Mouse (Mus musculus) embryonic fibroblast, embryonic 13.5 days (primary cell): ENCODE measurements around the gene Plekho1. TPM values are rescaled to one million over a fixed set of nuclear protein-coding genes. Genes with fewer than 3 reads are reported as not detected.

Experiments
- H3K27ac ChIP-seq: 2 replicates; pipeline ENCODE4 v1.5.1; 2012; ENCODE audit warnings: low read length, control low read depth, inconsistent platforms; ENCODE audit not compliant: insufficient read depth
- H3K4me1 ChIP-seq: 2 replicates; pipeline ENCODE4 v1.6.1; 2011; ENCODE audit warnings: low read length; ENCODE audit not compliant: control insufficient read depth, insufficient read depth
- H3K4me3 ChIP-seq: 2 replicates; pipeline ENCODE4 v1.5.1; 2011; ENCODE audit warnings: mild to moderate bottlenecking, control low read depth, low read length; ENCODE audit not compliant: insufficient read depth
- CTCF ChIP-seq: IDR thresholded peaks from 2 replicates; pipeline ENCODE4 v1.5.1; 2011; ENCODE audit warnings: mild to moderate bottlenecking, control low read depth, low read length, moderate library complexity, borderline replicate concordance; ENCODE audit not compliant: insufficient read depth
- POLR2A ChIP-seq: IDR thresholded peaks from 2 replicates; pipeline ENCODE4 v1.6.1; 2011; ENCODE audit warnings: low read depth, mild to moderate bottlenecking, control low read depth, low read length, moderate library complexity
- polyA plus RNA-seq: library from polyadenylated mRNA; stranded (reverse); fragments of >200 nt; gene quantifications from 2 replicates; pipeline ENCODE4 v1.2.4, GENCODE M21; 2011; ENCODE audit warnings: low read depth; ENCODE audit not compliant: missing spikeins, insufficient read length

Plekho1 gene
- polyA plus RNA-seq, 1 experiment, result 53.5 TPM

GRCm38 (mm10) chr3:95994381-95994846 is 1.4 kb downstream of the Plekho1 start:
- Histone ChIP-seq H3K4me3 (peak overlapping the region; percentile 96), H3K4me1 (peaks cover 14% of the 10 kb centered on the region), H3K27ac (peak overlapping the region; percentile 73)
- TF ChIP-seq POLR2A (no peak), CTCF (no peak)

DNA sequence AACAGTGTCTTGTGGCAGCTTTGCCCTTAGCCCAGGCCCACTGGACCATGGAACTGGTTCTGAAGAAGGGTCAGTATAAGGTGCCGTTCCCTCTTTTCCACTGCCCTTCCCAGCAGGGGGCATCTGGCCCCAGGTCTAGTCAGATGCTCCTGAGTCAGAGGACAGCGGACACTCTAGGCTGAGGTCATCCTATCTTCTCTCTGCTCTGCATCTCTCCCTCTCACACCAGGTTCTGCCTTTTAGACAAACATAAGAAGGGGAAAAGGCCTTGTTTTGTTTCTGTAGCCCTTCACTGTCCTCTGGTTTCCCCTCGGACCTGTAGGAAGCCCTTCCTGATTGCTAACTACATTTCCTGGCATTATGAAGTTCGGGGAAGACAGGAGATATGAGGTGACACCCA is 1.9 kb downstream of the Plekho1 start:
- Histone ChIP-seq H3K27ac (no peak overlapping the region; the same call in 1 of the 2 replicates), H3K4me1 (peaks cover 14% of the 10 kb centered on the region), H3K4me3 (peak overlapping the region; percentile 96)
- TF ChIP-seq CTCF, result no peak
- peak; percentile 14; the same call in 1 of the 2 replicates for TF ChIP-seq POLR2A

DNA sequence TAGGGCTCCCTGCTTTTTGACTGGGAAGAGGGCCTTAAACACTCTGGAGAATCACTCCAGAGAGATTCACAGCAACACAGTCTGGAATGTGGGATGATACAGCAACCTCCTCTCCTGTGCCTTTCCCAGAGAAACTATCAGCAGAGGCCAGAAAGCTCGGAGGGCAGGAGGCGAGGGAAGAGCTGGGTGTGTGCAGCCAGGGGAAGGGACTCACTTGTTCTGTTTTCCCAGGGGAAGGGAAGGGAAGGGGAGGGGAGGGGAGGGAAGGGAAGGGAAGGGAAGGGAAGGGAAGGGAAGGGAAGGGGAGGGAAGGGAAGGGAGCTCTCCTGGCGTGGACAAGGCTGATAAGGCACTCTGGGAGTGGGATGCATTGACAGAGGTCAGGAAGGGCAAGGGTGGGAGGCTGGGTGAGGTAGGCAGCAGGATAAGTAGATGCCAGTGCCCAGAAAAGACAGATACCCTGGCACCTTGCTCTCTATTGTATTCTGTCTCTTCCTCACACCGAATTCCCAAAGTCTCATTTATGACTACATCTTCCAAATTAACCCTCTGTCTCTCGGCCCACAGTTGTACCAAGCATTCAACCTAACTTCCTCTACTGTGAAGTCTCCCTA is 2.7 kb downstream of the Plekho1 start:
- Histone ChIP-seq H3K27ac (no peak overlapping the region), H3K4me3 (peak overlapping the region; percentile 96; the same call in 1 of the 2 replicates), H3K4me1 (peaks cover 14% of the 10 kb centered on the region)
- TF ChIP-seq CTCF (no peak), POLR2A (no peak)

- peaks cover 16% of the 10 kb centered on the region for H3K4me1 ChIP-seq
- peak overlapping the region; percentile 46; the same call in 1 of the 2 replicates for H3K27ac ChIP-seq
- no peak overlapping the region for H3K4me3 ChIP-seq
- TF ChIP-seq CTCF (no peak), POLR2A (no peak)
Measured at GRCm38 (mm10) chr3:95990413-95990941, 5.3 kb downstream of the Plekho1 start.

DNA sequence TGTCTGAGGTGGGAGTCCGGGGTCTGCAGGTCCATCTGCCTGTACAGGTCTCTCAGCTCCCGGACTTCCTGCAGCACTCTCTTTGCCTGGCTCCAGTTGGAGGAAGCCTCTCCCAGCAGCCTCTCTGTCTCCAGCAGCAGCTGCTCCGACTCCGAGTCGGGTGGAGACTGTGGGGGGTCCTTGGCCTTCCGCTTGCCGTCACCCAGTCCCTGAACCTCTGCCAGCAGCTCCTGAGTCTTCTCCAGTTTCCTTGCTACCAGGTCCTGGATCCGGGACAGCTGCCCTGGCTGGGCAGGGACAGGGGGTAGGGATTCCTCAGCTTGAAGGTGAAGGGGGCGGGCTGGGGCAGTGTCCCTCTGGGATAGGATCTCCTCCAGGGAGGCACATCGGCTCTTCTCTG is 6.8 kb downstream of the Plekho1 start:
- TF ChIP-seq CTCF (no peak), POLR2A (no peak)
- H3K4me3 ChIP-seq, result no peak overlapping the region
- no peak overlapping the region for H3K27ac ChIP-seq
- peaks cover 19% of the 10 kb centered on the region for H3K4me1 ChIP-seq

DNA sequence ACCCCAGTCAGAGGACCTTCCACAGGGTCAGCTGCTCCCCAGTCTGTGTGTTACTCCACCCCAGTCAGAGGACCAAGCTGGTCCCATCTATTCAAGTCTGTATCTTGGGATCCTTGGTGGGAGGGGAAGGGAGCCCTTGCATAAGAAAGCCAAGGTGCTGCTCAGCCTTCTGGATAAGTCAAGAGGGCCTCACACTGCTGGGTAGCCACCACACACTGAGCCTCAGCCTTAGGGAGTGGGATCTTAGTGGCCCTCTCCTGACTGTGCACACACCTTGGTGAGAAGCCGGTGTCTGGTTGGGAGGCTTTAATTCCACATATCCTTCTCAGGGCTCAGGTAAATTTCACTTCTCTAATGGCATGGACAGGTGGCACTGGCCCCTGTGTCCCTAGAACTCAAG is 7.7 kb downstream of the Plekho1 start:
- Histone ChIP-seq H3K27ac (no peak overlapping the region), H3K4me3 (no peak overlapping the region), H3K4me1 (peaks cover 16% of the 10 kb centered on the region)
- TF ChIP-seq CTCF (no peak), POLR2A (no peak)

DNA sequence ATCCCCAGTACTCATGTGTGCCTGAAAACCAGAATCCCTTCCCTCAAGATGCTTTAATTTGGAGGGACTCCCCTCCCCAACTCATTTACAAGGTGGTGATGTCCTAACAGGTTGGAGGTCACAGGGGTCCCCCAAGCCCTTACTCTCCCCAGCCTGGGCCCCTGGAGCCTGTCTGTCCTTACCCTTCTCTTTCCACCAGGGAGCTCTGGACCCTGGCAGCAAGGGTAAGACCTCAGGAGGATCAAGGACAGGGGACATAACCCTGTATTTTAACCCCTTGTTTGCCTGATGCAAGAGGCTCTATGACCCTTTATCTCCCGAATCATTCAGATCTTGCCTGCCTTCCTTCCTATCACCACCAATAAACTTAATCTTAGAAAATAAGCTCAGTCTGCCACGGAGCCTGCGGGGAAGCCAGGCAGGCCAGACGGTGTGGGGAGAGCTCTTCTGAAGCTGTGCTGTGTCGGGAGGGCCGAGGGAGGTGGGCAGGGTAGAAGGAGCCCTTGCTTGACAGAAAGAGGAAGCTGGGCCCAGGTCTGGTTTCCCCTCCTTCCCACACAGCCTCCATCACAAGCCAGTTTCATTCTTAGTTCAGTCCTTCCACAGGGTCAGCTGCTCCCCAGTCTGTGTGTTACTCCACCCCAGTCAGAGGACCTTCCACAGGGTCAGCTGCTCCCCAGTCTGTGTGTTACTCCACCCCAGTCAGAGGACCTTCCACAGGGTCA is 8.3 kb downstream of the Plekho1 start:
- TF ChIP-seq POLR2A (no peak), CTCF (no peak)
- no peak overlapping the region for H3K27ac ChIP-seq
- H3K4me3 ChIP-seq, result no peak overlapping the region
- peaks cover 16% of the 10 kb centered on the region for H3K4me1 ChIP-seq

DNA sequence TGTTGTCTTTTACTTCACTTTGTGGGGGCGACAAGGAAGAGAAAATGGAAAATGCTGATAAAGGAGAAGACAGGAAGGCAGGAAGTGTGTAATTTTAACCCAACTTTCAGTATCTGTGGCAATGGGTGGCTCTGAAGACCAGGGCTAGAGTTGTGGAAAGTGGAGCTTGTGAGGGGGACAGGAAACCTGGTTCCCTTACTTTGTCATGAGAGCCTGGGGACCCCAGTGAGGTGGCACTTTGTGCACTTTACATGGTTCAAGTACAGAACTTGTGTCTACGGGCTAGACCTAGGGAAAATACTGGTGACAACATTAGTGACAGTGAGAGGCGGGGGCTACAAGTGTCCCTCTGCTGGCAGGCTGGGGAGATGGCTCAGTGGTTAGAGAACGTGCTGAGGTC is 8.8 kb downstream of the Plekho1 start:
- H3K4me3 ChIP-seq, result no peak overlapping the region
- no peak overlapping the region for H3K27ac ChIP-seq
- TF ChIP-seq CTCF (no peak), POLR2A (no peak)
- H3K4me1 ChIP-seq, result peaks cover 14% of the 10 kb centered on the region

GRCm38 (mm10) chr3:95986001-95986622 is 9.7 kb downstream of the Plekho1 start:
- TF ChIP-seq POLR2A, result peak; percentile 74
- no peak for TF ChIP-seq CTCF
- peak overlapping the region; percentile 76 for H3K27ac ChIP-seq
- H3K4me3 ChIP-seq, result no peak overlapping the region
- peaks cover 16% of the 10 kb centered on the region for H3K4me1 ChIP-seq
